Mouse (Mus musculus): ENCODE measurements around the gene Mapk10.
A peak's percentile ranks its signal among the peaks of the same experiment; 100 is the strongest.

The Mapk10 gene

GRCm38 (mm10) chr5:103211101-103211848, at the start of gene Mapk10:
TSS of gene Mapk10 (minus strand) at chr5:103211334.
- peak; percentile 86 for DNase-seq (ENCODE audit: low read depth, low spot score)

- DNase-seq (ENCODE audit: low read depth, low spot score) = no peak
Observed at GRCm38 (mm10) chr5:103256144-103256543, 45.0 kb upstream of the Mapk10 start.

- DNase-seq (ENCODE audit: low read depth, low spot score) = no peak
Observed at GRCm38 (mm10) chr5:103242430-103242829, 31.3 kb upstream of the Mapk10 start.

GRCm38 (mm10) chr5:103231822-103232221, 20.7 kb upstream of the Mapk10 start:
- DNase-seq (ENCODE audit: low read depth, low spot score) = no peak

GRCm38 (mm10) chr5:103230334-103230733, 19.2 kb upstream of the Mapk10 start:
- no peak for DNase-seq (ENCODE audit: low read depth, low spot score)

GRCm38 (mm10) chr5:103229321-103229720, 18.2 kb upstream of the Mapk10 start:
- no peak for DNase-seq (ENCODE audit: low read depth, low spot score)

DNA sequence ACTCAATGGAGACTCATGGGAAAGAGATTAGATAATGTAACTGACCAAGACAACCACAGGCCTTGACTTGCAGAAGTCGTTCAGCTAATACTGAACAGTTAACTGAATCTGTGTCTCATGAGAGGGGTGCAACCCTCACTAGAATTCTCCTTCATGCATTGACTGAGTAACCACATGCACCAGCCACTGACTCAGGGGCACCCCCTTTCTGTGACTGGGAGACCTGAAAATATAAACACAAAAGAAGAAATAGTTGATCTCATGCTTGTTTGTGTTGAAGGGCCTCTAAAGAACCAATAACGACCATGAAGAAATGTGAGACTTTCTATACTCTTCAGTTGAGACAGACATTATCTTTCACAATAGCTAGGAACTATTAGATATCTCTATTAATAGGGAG, 10.9 kb upstream of the Mapk10 start:
- DNase-seq (ENCODE audit: low read depth, low spot score) = no peak

DNA sequence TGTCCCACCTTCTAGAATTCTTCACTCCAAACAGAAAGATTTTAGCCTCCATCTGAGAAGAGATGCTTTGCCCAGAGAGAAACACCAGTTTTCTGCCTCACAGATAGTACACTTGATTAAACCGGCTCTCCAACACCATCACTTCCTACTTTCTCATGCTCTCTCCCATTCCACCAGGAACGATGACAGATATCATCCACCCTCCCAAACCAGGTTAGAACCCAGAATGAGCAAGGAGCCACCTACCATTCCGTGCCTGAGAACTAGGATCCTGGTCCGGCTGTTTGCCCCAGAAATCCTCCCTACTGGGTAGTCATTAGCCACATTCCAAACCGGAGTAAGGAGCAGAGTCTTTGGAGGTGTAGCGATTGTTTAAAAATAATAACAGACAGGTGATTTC, 490 bp downstream of the Mapk10 start:
- DNase-seq (ENCODE audit: low read depth, low spot score) = no peak

GRCm38 (mm10) chr5:103210018-103210417, 1.1 kb downstream of the Mapk10 start:
- no peak for DNase-seq (ENCODE audit: low read depth, low spot score)

DNA sequence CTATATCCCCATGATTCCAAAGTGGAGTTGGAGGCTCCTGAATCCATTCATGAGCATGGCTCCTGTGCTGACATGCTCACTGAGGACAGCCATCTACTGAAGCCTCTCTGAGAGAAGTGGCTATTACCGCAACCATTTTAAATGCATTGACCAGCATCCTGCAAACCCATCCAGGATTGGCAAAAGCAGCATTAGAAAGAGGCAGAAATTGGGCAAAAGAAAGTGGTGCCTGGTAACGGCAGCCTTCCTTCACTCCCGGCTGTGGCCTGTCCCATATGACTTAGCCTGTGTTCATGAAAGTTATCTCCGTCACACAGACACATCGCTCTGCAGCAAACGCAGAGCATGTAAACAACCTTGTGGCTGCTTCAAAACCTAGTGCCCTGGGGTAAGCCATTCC, 1.6 kb downstream of the Mapk10 start:
- DNase-seq (ENCODE audit: low read depth, low spot score) = no peak

DNA sequence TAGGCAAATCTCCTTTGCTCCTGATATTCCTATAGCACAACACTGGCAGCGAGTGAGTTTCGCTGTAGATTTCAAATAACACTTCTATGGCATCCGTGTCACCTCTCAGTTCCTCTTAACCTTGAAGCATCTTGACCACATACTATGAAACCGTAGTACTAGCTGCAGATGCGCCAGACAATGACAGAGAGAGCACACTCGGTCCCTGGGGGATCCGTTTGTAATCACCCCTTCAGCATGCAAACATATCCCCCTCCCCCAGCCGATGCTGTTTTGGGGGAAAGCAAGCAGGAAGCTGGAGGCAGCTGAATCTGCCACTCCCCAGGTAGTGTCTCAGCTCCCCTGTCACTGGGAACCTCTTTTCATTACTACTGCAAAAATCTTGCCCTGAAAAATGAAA, 2.3 kb downstream of the Mapk10 start:
- no peak for DNase-seq (ENCODE audit: low read depth, low spot score)

DNA sequence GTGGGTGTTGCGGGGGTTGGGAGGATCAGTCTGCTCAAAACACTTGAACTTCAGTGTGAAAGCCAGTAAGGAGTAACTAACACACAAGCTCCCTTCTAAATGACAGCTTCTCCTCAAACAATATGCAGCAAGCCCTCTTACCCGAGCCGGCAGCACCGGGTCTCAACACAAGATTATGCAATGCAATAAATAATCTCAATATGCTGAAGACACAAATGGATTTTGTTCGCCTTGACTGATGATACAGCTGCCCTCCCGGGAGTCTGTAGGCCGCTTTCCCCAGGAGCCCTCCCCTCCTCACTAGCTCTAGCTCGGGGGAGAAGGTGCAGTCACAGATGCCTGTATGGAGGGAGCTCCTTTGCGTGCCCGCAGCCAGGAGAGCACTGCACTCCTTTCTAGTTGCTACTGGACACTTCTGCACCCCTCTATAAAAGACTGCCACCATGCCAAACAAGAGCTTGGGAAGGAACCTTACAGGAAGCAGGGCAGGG, 3.1 kb downstream of the Mapk10 start:
- no peak for DNase-seq (ENCODE audit: low read depth, low spot score)

- no peak for DNase-seq (ENCODE audit: low read depth, low spot score)
Observed at GRCm38 (mm10) chr5:103197796-103198325, 13.3 kb downstream of the Mapk10 start.

DNA sequence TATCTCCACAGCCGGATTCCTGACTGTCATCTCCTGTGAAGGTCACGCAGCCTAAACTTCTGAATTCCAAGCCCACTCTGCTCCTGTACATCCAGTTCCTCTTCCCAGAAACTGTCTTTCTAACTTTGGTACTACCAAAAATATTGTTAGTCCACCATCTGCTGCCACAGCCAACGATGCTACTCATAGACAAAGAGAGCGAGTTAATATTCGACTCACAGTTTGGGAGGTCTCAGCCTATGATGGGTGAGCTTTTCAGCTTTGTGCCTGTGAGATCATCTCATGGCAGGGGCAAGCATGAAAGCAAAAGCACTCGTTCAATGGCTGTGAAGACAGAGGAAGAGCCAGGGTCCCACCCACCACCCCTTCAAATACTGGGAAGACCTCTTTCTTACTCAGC, 16.6 kb downstream of the Mapk10 start:
- DNase-seq (ENCODE audit: low read depth, low spot score) = no peak

DNA sequence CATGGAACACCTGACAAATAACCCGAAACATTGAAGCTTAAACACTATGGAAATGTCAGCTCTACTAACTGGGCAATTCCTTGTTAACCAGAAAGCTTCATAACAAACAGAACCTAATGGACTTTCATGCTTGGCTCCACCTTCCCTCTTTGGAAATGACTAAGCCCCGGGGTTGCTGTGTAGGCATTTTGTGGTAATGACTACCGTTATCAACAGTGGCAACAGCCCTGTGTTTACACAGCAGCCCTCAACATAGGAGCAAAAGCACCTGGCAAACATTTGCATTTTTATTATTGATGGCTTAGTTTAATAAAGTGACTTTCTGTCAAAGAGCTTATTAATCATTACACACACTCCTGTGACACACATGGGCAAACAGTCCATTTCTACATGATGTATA, 17.4 kb downstream of the Mapk10 start:
- DNase-seq (ENCODE audit: low read depth, low spot score) = no peak

DNA sequence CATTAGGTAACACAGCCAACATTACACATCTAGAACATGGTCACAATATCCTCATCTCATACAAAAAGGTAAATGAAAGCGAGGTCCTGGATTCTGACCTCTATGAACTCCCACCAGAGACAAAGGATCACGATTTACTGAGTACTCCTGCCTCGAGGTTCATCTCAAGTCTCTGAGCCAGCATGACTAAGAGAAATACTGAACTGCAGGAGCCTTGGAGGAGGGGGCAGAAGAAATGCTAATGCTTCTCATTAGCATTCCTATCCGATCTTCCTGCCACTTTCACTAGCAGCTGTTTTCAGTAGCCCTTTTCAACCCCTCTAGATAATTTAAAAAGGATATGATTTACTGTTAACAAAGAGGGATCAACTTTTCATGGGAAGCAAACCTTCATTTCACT, 19.6 kb downstream of the Mapk10 start:
- DNase-seq (ENCODE audit: low read depth, low spot score) = peak; percentile 67

GRCm38 (mm10) chr5:103184256-103184655, 26.9 kb downstream of the Mapk10 start:
- DNase-seq (ENCODE audit: low read depth, low spot score) = no peak

DNA sequence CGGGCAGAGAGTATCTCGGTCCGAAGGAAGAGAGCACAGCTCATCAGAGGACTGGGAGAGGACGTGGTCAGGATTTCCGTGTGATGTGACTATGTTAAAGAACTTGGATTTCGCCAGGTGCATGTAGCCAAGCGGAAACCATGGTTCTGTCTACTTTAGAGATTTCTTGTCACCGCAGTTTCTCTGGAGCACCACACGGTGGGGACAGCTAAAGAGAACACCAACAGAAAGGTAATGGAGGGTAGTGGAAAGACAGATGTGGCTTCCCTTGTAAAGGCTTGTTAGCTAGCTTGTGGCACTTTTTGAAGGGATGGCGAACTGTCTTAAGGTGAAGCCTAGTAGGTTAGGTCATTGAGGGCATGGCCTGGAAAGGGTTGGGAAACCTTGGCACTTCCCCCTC, 29.5 kb downstream of the Mapk10 start:
- DNase-seq (ENCODE audit: low read depth, low spot score) = no peak

DNA sequence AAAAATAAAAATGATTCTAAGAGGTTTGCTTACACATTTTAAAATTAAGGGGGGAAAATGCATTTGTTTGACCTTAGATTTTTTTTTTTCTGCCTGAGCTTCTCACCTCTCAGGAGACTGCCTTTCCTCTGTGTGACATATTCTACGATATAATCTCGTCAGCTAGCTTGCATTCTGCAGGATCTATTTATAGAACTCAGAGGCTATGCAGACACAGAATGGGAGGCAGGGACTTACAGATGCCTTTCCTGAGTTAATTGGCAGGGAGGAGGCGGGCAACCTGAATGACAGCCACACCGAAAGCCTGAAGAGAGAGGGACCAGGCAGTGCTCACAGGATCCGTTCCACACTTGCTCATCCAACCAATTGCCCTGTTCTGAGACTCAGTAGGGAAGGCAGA, 34.1 kb downstream of the Mapk10 start:
- DNase-seq (ENCODE audit: low read depth, low spot score) = no peak

DNA sequence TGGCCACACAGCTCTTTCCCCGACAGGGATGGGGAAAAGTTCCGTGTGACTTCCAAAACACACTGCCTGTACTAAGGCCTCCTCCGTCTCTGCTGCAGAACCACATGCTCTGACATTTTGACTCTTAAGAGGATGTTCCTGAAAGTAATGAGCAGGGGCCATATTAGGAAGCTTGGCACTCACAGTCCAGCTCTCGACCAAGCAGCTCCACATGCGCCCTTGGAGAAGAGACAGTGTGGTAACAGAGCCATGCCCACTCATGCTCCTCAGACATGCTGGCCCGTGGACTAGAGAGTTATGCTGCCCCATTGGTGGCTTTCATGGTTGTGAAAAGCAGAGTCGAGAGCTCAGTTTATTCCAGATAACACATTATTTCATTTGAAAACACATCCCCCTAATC, 35.1 kb downstream of the Mapk10 start:
- DNase-seq (ENCODE audit: low read depth, low spot score) = no peak

DNA sequence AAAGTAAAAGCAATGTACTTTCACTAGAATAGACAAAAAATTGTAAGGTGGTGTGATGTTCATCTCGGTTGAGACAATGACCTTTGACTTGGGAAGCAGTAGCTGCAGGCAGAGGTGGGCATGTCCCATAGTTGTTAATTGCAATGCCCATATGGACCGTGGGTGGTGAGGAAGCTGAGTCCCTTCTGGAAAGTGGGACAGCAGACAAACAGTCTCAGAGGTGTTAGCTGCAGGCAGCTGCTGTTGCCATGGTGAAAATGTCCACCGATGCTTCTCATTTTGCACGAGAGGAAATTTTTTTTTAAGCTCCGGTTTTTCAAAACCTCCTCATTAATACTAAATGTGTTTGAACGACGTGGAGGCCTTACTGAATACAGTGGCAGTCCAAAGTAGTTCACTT, 36.5 kb downstream of the Mapk10 start:
- no peak for DNase-seq (ENCODE audit: low read depth, low spot score)

- no peak for DNase-seq (ENCODE audit: low read depth, low spot score)
Observed at GRCm38 (mm10) chr5:103171207-103171606, 39.9 kb downstream of the Mapk10 start.

GRCm38 (mm10) chr5:103167371-103167770, 43.8 kb downstream of the Mapk10 start:
- DNase-seq (ENCODE audit: low read depth, low spot score) = no peak

GRCm38 (mm10) chr5:103166755-103167154, 44.4 kb downstream of the Mapk10 start:
- DNase-seq (ENCODE audit: low read depth, low spot score) = no peak
